Mouse (Mus musculus) hindbrain, embryonic 11.5 days (tissue): ENCODE measurements around the gene Zbtb26. TPM values are rescaled to one million over a fixed set of nuclear protein-coding genes. Genes with fewer than 3 reads are reported as not detected.

Source experiments
- ATAC-seq: fragments of 200-750 bp; cut with Nextera tagmentation; 2 replicates; pipeline ENCODE4 v1.8.0; 2017; ENCODE audit warnings: mild to moderate bottlenecking, moderate TSS enrichment, moderate library complexity; ENCODE audit not compliant: low FRiP score
- DNase-seq: peaks from one replicate; pipeline ENCODE4 v3.0.0-alpha.2; 2015; ENCODE audit warnings: low spot score
- H3K27ac ChIP-seq: fragments of 300-500 bp; sonication (generic); 2 replicates; pipeline ENCODE4 v1.5.1; 2014; ENCODE audit warnings: mild to moderate bottlenecking, low read depth, low read length
- H3K27me3 ChIP-seq: fragments of 300-500 bp; sonication (generic); 2 replicates; pipeline ENCODE4 v1.6.1; 2014; ENCODE audit warnings: mild to moderate bottlenecking, low read length, moderate library complexity, mixed read lengths; ENCODE audit not compliant: control insufficient read depth, insufficient read depth
- H3K36me3 ChIP-seq: fragments of 300-500 bp; sonication (generic); 2 replicates; pipeline ENCODE4 v1.6.1; 2014; ENCODE audit warnings: mild to moderate bottlenecking, low read length, moderate library complexity, mixed read lengths; ENCODE audit not compliant: control insufficient read depth, insufficient read depth
- H3K4me1 ChIP-seq: fragments of 300-500 bp; sonication (generic); replicated peaks from 2 replicates; pipeline ENCODE4 v1.6.1; 2014; ENCODE audit warnings: low read length, mixed read lengths; ENCODE audit not compliant: control insufficient read depth, insufficient read depth
- H3K4me2 ChIP-seq: fragments of 300-500 bp; sonication (generic); replicated peaks from 2 replicates; pipeline ENCODE4 v1.6.1; 2014; ENCODE audit warnings: mild to moderate bottlenecking, low read depth, low read length
- H3K4me3 ChIP-seq: fragments of 300-500 bp; sonication (generic); 2 replicates; pipeline ENCODE4 v1.5.1; 2014; ENCODE audit warnings: low read depth, low read length
- H3K9ac ChIP-seq: fragments of 300-500 bp; sonication (generic); 2 replicates; pipeline ENCODE4 v1.6.1; 2014; ENCODE audit warnings: low read depth, low read length
- H3K9me3 ChIP-seq: fragments of 300-500 bp; sonication (generic); 2 replicates; pipeline ENCODE4 v1.6.1; 2016; ENCODE audit warnings: low read length; ENCODE audit not compliant: control insufficient read depth
- WGBS: fragments of 180-500 bp; shearing (Covaris S2); extraction: QIAGEN DNeasy Blood & Tissue Kit; methylation state at CpG from one replicate; pipeline ENCODE4 v1.1.7; 2014; 5-methylcytosine and 5-hydroxymethylcytosine counted together
- polyA plus RNA-seq: library from polyadenylated mRNA; unstranded; fragments of >200 nt; fragmentation: Nextera tagmentation; extraction: Ambion mirVana; gene quantifications from 2 replicates; pipeline ENCODE4 v1.2.1, GENCODE M21; 2014

Zbtb26 gene
- polyA plus RNA-seq: 12.5 and 13.6 TPM in 2 replicates

- WGBS: under 1% methylated on average over 51 of the region's 51 CpGs
- Histone ChIP-seq H3K27ac (peak within 1 kb of the TSS; percentile 85), H3K9ac (peak within 1 kb of the TSS; percentile 94), H3K4me1 (no peaks in the 10 kb centered on the region), H3K27me3 (no peaks in the 10 kb centered on the region), H3K36me3 (no peaks in the 10 kb centered on the region), H3K4me2 (peak within 1 kb of the TSS; percentile 68), H3K9me3 (no peaks in the 10 kb centered on the region), H3K4me3 (peak within 1 kb of the TSS; percentile 89)
- ATAC-seq (peak; percentile 100), DNase-seq (peak; percentile 97)
Observed at GRCm38 (mm10) chr2:37442611-37443591, at the start of gene Zbtb26, which contains the start of the genes Zbtb6 and Rabgap1. Gene Zbtb26 (minus strand): TSS chr2:37443135. Gene Zbtb6 (minus strand): TSS chr2:37443171. Gene Rabgap1 (plus strand): TSS chr2:37443279.

- WGBS: 93% methylated on average over 2 of the region's 2 CpGs
- DNase-seq: no peak
- no peak overlapping the region for H3K4me3 ChIP-seq
- no peaks in the 10 kb centered on the region for H3K27me3 ChIP-seq
- 0 out of 2 replicates have a peak, but pooled peaks cover 4% of the 10 kb centered on the region for H3K36me3 ChIP-seq
- no peak for ATAC-seq
- no peaks in the 10 kb centered on the region for H3K9me3 ChIP-seq
- no peak overlapping the region for H3K4me2 ChIP-seq
- H3K27ac ChIP-seq: no peak overlapping the region
- no peak overlapping the region for H3K9ac ChIP-seq
- no peaks in the 10 kb centered on the region for H3K4me1 ChIP-seq
Observed at GRCm38 (mm10) chr2:37488956-37489355, 46.0 kb upstream of the Zbtb26 start.

GRCm38 (mm10) chr2:37486408-37486807 lies 43.5 kb upstream of the Zbtb26 start:
- no peak for ATAC-seq
- H3K4me2 ChIP-seq: no peak overlapping the region
- H3K9me3 ChIP-seq: no peaks in the 10 kb centered on the region
- H3K27me3 ChIP-seq: no peaks in the 10 kb centered on the region
- H3K4me1 ChIP-seq: no peaks in the 10 kb centered on the region
- H3K9ac ChIP-seq: no peak overlapping the region
- H3K36me3 ChIP-seq: 0 out of 2 replicates have a peak, but pooled peaks cover 5% of the 10 kb centered on the region
- DNase-seq: no peak
- no peak overlapping the region for H3K4me3 ChIP-seq
- H3K27ac ChIP-seq: no peak overlapping the region

GRCm38 (mm10) chr2:37485370-37485769 lies 42.4 kb upstream of the Zbtb26 start:
- no peaks in the 10 kb centered on the region for H3K27me3 ChIP-seq
- no peak overlapping the region for H3K4me2 ChIP-seq
- 0 out of 2 replicates have a peak, but pooled peaks cover 5% of the 10 kb centered on the region for H3K36me3 ChIP-seq
- H3K4me1 ChIP-seq: no peaks in the 10 kb centered on the region
- H3K9me3 ChIP-seq: no peaks in the 10 kb centered on the region
- no peak overlapping the region for H3K9ac ChIP-seq
- 90% methylated on average over 1 of the region's 1 CpGs for WGBS
- DNase-seq: peak; percentile 64
- no peak for ATAC-seq
- no peak overlapping the region for H3K27ac ChIP-seq
- H3K4me3 ChIP-seq: no peak overlapping the region

GRCm38 (mm10) chr2:37484165-37484564 lies 41.2 kb upstream of the Zbtb26 start:
- H3K27ac ChIP-seq: no peak overlapping the region
- 89% methylated on average over 2 of the region's 2 CpGs for WGBS
- no peaks in the 10 kb centered on the region for H3K9me3 ChIP-seq
- H3K9ac ChIP-seq: no peak overlapping the region
- H3K36me3 ChIP-seq: 0 out of 2 replicates have a peak, but pooled peaks cover 5% of the 10 kb centered on the region
- DNase-seq (no peak), ATAC-seq (no peak)
- H3K4me3 ChIP-seq: no peak overlapping the region
- no peaks in the 10 kb centered on the region for H3K27me3 ChIP-seq
- no peaks in the 10 kb centered on the region for H3K4me1 ChIP-seq
- no peak overlapping the region for H3K4me2 ChIP-seq

DNA sequence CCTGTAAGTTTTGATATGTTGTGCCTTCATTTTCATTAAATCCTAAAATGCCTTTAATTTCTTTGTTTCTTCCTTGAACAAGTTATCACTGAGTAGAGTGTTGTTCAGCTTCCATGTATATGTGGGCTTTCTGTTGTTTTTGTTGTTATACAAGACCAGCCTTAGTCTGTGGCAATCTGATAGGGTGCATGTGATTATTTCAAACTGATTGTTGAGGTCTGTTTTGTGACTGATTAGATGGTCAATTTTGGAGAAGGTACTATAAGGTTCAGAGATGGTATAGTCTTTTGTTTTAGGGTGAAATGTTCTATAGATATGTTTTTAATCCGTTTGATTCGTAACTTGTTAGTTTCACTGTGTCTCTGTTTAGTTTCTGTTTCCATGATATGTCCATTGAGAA lies 37.1 kb upstream of the Zbtb26 start:
- H3K36me3 ChIP-seq: 0 out of 2 replicates have a peak, but pooled peaks cover 10% of the 10 kb centered on the region
- no peak overlapping the region for H3K4me3 ChIP-seq
- H3K27ac ChIP-seq: no peak overlapping the region
- H3K9me3 ChIP-seq: no peaks in the 10 kb centered on the region
- DNase-seq (no peak), ATAC-seq (no peak)
- H3K4me2 ChIP-seq: no peak overlapping the region
- H3K4me1 ChIP-seq: no peaks in the 10 kb centered on the region
- no peaks in the 10 kb centered on the region for H3K27me3 ChIP-seq
- H3K9ac ChIP-seq: no peak overlapping the region
- 90% methylated on average over 2 of the region's 2 CpGs for whole genome bisulfite sequencing

- H3K27ac ChIP-seq: no peak overlapping the region
- H3K36me3 ChIP-seq: 0 out of 2 replicates have a peak, but pooled peaks cover 7% of the 10 kb centered on the region
- ATAC-seq (no peak), DNase-seq (no peak)
- H3K27me3 ChIP-seq: no peaks in the 10 kb centered on the region
- no peak overlapping the region for H3K4me3 ChIP-seq
- no peak overlapping the region for H3K4me2 ChIP-seq
- no peak overlapping the region for H3K9ac ChIP-seq
- H3K4me1 ChIP-seq: no peaks in the 10 kb centered on the region
- H3K9me3 ChIP-seq: no peaks in the 10 kb centered on the region
Observed at GRCm38 (mm10) chr2:37479559-37479958, 36.6 kb upstream of the Zbtb26 start.

- DNase-seq (no peak), ATAC-seq (no peak)
- no peaks in the 10 kb centered on the region for H3K27me3 ChIP-seq
- H3K9me3 ChIP-seq: no peaks in the 10 kb centered on the region
- no peaks in the 10 kb centered on the region for H3K4me1 ChIP-seq
- H3K36me3 ChIP-seq: no peaks in the 10 kb centered on the region
- H3K4me2 ChIP-seq: no peak overlapping the region
- WGBS: 98% methylated on average over 4 of the region's 4 CpGs
- no peak overlapping the region for H3K9ac ChIP-seq
- no peak overlapping the region for H3K4me3 ChIP-seq
- H3K27ac ChIP-seq: no peak overlapping the region
Observed at GRCm38 (mm10) chr2:37466266-37466665, 23.3 kb upstream of the Zbtb26 start.
